Mouse (Mus musculus) midbrain, postnatal 0 days (tissue): ENCODE measurements around the gene Cox4i1. TPM values are rescaled to one million over a fixed set of nuclear protein-coding genes. Genes with fewer than 3 reads are reported as not detected.
A peak's percentile ranks its signal among the peaks of the same experiment; 100 is the strongest.

Experiments
- ATAC-seq: fragments of 200-750 bp; cut with Nextera tagmentation; 2 replicates; pipeline ENCODE4 v1.8.0; 2017; ENCODE audit warnings: moderate number of reproducible peaks, mild to moderate bottlenecking, moderate TSS enrichment, moderate library complexity; ENCODE audit not compliant: low FRiP score
- DNase-seq: peaks from one replicate; pipeline ENCODE4 v3.0.0-alpha.2; 2015; ENCODE audit warnings: low spot score
- H3K27ac ChIP-seq: fragments of 300-500 bp; sonication (generic); 2 replicates; pipeline ENCODE4 v1.5.1; 2014; ENCODE audit warnings: low read depth, mild to moderate bottlenecking, low read length, mixed read lengths
- H3K27me3 ChIP-seq: fragments of 300-500 bp; sonication (generic); 2 replicates; pipeline ENCODE4 v1.6.1; 2014; ENCODE audit warnings: low read length, control low read depth, mixed read lengths; ENCODE audit not compliant: insufficient read depth
- H3K36me3 ChIP-seq: fragments of 300-500 bp; sonication (generic); 2 replicates; pipeline ENCODE4 v1.6.1; 2014; ENCODE audit warnings: low read length, control low read depth, mixed read lengths; ENCODE audit not compliant: insufficient read depth
- H3K4me1 ChIP-seq: fragments of 300-500 bp; sonication (generic); 2 replicates; pipeline ENCODE4 v1.6.1; 2014; ENCODE audit warnings: mild to moderate bottlenecking, control low read depth, antibody characterized with exemption, low read length, mixed read lengths; ENCODE audit not compliant: insufficient read depth
- H3K4me2 ChIP-seq: fragments of 300-500 bp; sonication (generic); 2 replicates; pipeline ENCODE4 v1.6.1; 2014; ENCODE audit warnings: low read depth, mild to moderate bottlenecking, low read length, mixed read lengths; ENCODE audit not compliant: poor library complexity, severe bottlenecking
- H3K4me3 ChIP-seq: fragments of 300-500 bp; sonication (generic); 2 replicates; pipeline ENCODE4 v1.5.1; 2014; ENCODE audit warnings: low read depth, mild to moderate bottlenecking, low read length, moderate library complexity
- H3K9ac ChIP-seq: fragments of 300-500 bp; sonication (generic); replicated peaks from 2 replicates; pipeline ENCODE4 v1.6.1; 2014; ENCODE audit warnings: mild to moderate bottlenecking, low read length, moderate library complexity, mixed read lengths; ENCODE audit not compliant: poor library complexity, severe bottlenecking
- H3K9me3 ChIP-seq: fragments of 300-500 bp; sonication (generic); 2 replicates; pipeline ENCODE4 v1.6.1; 2016; ENCODE audit warnings: low read length, control low read depth
- CTCF ChIP-seq: IDR thresholded peaks from 2 replicates; pipeline ENCODE4 v1.5.1; 2016; ENCODE audit warnings: antibody characterized with exemption, mild to moderate bottlenecking
- WGBS: fragments of 180-500 bp; shearing (Covaris S2); extraction: QIAGEN DNeasy Blood & Tissue Kit; methylation state at CpG from one replicate; pipeline ENCODE4 v1.1.7; 2014; 5-methylcytosine and 5-hydroxymethylcytosine counted together
- polyA plus RNA-seq: library from polyadenylated mRNA; unstranded; fragments of >200 nt; fragmentation: Nextera tagmentation; extraction: Ambion mirVana; gene quantifications from 2 replicates; pipeline ENCODE4 v1.2.1, GENCODE M21; 2015
- total RNA-seq: library from RNA; depleted of rRNA; stranded (reverse); fragments of >200 nt; gene quantifications from 2 replicates; pipeline ENCODE4 v1.2.3, GENCODE M21; 2014; rRNA removed

Gene Cox4i1
- total RNA-seq, result 493 and 558 TPM in 2 replicates
- 1,374 and 1,478 TPM in 2 replicates for polyA plus RNA-seq

GRCm38 (mm10) chr8:120667561-120668373, at the start of gene Cox4i1, which contains the start of gene Gm27021:
Gene Cox4i1 (plus strand): TSS chr8:120668222.
Gene Gm27021 (minus strand): TSS chr8:120668079.
- peak within 1 kb of the TSS; percentile 97 for H3K4me3 ChIP-seq
- peak within 1 kb of the TSS; percentile 91 for H3K9ac ChIP-seq
- H3K36me3 ChIP-seq, result peaks cover 26% of the 10 kb centered on the region
- peak; percentile 19; the same call in 1 of the 2 replicates for TF ChIP-seq CTCF
- peak; percentile 95 for DNase-seq
- WGBS, result under 1% methylated on average over 77 of the region's 105 CpGs
- H3K4me1 ChIP-seq, result peaks cover 21% of the 10 kb centered on the region
- H3K27me3 ChIP-seq, result no peaks in the 10 kb centered on the region
- peak within 1 kb of the TSS; percentile 90 for H3K27ac ChIP-seq
- H3K4me2 ChIP-seq, result peak within 1 kb of the TSS; percentile 91
- H3K9me3 ChIP-seq, result no peaks in the 10 kb centered on the region
- ATAC-seq, result peak; percentile 94

- Histone ChIP-seq H3K9ac (no peak overlapping the region), H3K4me1 (peaks cover 11% of the 10 kb centered on the region), H3K9me3 (no peaks in the 10 kb centered on the region), H3K4me3 (no peak overlapping the region), H3K36me3 (no peaks in the 10 kb centered on the region), H3K27ac (0 out of 2 replicates have a peak overlapping the region, but pooled peaks have one; percentile 21), H3K4me2 (no peak overlapping the region), H3K27me3 (no peaks in the 10 kb centered on the region)
- TF ChIP-seq CTCF, result no peak
- ATAC-seq (no peak), DNase-seq (peak; percentile 25)
- 67% methylated on average over 11 of the region's 11 CpGs for WGBS
These were observed 48.5 kb upstream of the Cox4i1 start for GRCm38 (mm10) chr8:120619235-120620180.

- H3K4me2 ChIP-seq, result no peak overlapping the region
- H3K9ac ChIP-seq, result no peak overlapping the region
- ATAC-seq, result no peak
- whole genome bisulfite sequencing, result 58% methylated on average over 7 of the region's 7 CpGs
- DNase-seq, result no peak
- H3K27me3 ChIP-seq, result no peaks in the 10 kb centered on the region
- H3K27ac ChIP-seq, result no peak overlapping the region
- H3K4me3 ChIP-seq, result no peak overlapping the region
- no peak for TF ChIP-seq CTCF
- H3K36me3 ChIP-seq, result no peaks in the 10 kb centered on the region
- no peaks in the 10 kb centered on the region for H3K9me3 ChIP-seq
- peaks cover 11% of the 10 kb centered on the region for H3K4me1 ChIP-seq
These were observed 47.6 kb upstream of the Cox4i1 start for GRCm38 (mm10) chr8:120620441-120620840.

DNA sequence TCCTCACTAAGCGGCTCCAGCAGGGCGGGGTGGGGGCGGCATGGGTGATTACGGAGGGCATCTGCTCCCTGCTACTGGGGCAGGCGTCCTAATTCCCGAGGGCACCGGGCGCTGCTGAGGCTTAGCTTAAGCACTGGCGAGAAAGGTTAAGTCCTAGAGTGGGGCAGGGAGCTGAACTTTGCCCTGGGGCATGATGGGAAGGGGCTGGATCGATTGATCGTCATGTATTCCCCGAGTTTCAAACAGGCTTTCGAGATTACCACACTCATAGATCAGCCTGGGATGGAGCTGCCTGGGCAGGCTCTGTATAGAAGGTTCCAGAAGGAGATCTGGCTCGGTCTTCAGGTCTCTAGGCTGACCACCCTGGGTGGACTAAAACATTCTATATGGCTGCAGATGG, 45.9 kb upstream of the Cox4i1 start:
- H3K27ac ChIP-seq, result no peak overlapping the region
- no peak overlapping the region for H3K4me2 ChIP-seq
- H3K36me3 ChIP-seq, result no peaks in the 10 kb centered on the region
- H3K9me3 ChIP-seq, result no peaks in the 10 kb centered on the region
- H3K27me3 ChIP-seq, result no peaks in the 10 kb centered on the region
- WGBS, result 63% methylated on average over 14 of the region's 14 CpGs
- ATAC-seq (no peak), DNase-seq (no peak)
- TF ChIP-seq CTCF, result no peak
- peaks cover 8% of the 10 kb centered on the region for H3K4me1 ChIP-seq
- H3K4me3 ChIP-seq, result no peak overlapping the region
- H3K9ac ChIP-seq, result no peak overlapping the region

- no peak for TF ChIP-seq CTCF
- Histone ChIP-seq H3K4me2 (no peak overlapping the region), H3K36me3 (no peaks in the 10 kb centered on the region), H3K4me1 (0 out of 2 replicates have a peak, but pooled peaks cover 4% of the 10 kb centered on the region), H3K9ac (no peak overlapping the region), H3K27me3 (no peaks in the 10 kb centered on the region), H3K4me3 (no peak overlapping the region), H3K9me3 (no peaks in the 10 kb centered on the region), H3K27ac (no peak overlapping the region)
- ATAC-seq (no peak), DNase-seq (no peak)
- WGBS, result 52% methylated on average over 2 of the region's 2 CpGs
These were observed 44.4 kb upstream of the Cox4i1 start for GRCm38 (mm10) chr8:120623608-120624007.
